Mouse (Mus musculus) liver, embryonic 15.5 days (tissue): ENCODE data around the gene Alg14. TPM values are rescaled to one million over a fixed set of nuclear protein-coding genes. Genes with fewer than 3 reads are reported as not detected.

Experiments
- ATAC-seq: fragments of 200-750 bp; cut with Nextera tagmentation; 2 replicates; pipeline ENCODE4 v1.8.0; 2017; ENCODE audit warnings: moderate number of reproducible peaks, mild to moderate bottlenecking, moderate library complexity; ENCODE audit not compliant: insufficient read depth
- H3K27ac ChIP-seq: fragments of 300-500 bp; sonication (generic); replicated peaks from 2 replicates; pipeline ENCODE4 v1.5.1; 2015; ENCODE audit warnings: mild to moderate bottlenecking, inconsistent platforms
- H3K27me3 ChIP-seq: fragments of 300-500 bp; sonication (generic); 2 replicates; pipeline ENCODE4 v1.6.1; 2015; ENCODE audit warnings: mild to moderate bottlenecking, inconsistent platforms
- H3K36me3 ChIP-seq: fragments of 300-500 bp; sonication (generic); replicated peaks from 2 replicates; pipeline ENCODE4 v1.6.1; 2015; ENCODE audit warnings: moderate library complexity, mild to moderate bottlenecking, inconsistent platforms
- H3K4me1 ChIP-seq: fragments of 300-500 bp; sonication (generic); replicated peaks from 2 replicates; pipeline ENCODE4 v1.6.1; 2015; ENCODE audit warnings: inconsistent platforms
- H3K4me2 ChIP-seq: fragments of 300-500 bp; sonication (generic); 2 replicates; pipeline ENCODE4 v1.6.1; 2015; ENCODE audit warnings: moderate library complexity, mild to moderate bottlenecking, inconsistent platforms
- H3K4me3 ChIP-seq: fragments of 300-500 bp; sonication (generic); replicated peaks from 2 replicates; pipeline ENCODE4 v1.5.1; 2015; ENCODE audit warnings: mild to moderate bottlenecking, inconsistent platforms
- H3K9ac ChIP-seq: fragments of 300-500 bp; sonication (generic); 2 replicates; pipeline ENCODE4 v1.6.1; 2015; ENCODE audit warnings: moderate library complexity, mild to moderate bottlenecking, inconsistent platforms
- H3K9me3 ChIP-seq: fragments of 300-500 bp; sonication (generic); replicated peaks from 2 replicates; pipeline ENCODE4 v1.6.1; 2016; ENCODE audit warnings: inconsistent platforms
- WGBS: fragments of 180-500 bp; shearing (Covaris S2); methylation state at CpG from one replicate; pipeline ENCODE4 v1.1.7; 2015; ENCODE audit warnings: mixed read lengths; ENCODE audit not compliant: insufficient replicate concordance; 5-methylcytosine and 5-hydroxymethylcytosine counted together
- polyA plus RNA-seq: library from polyadenylated mRNA; unstranded; fragments of >200 nt; fragmentation: Nextera tagmentation; extraction: Ambion mirVana; gene quantifications from 2 replicates; pipeline ENCODE4 v1.2.1, GENCODE M21; 2015

The Alg14 gene
- polyA plus RNA-seq, 1 experiment from 2014 or later: 13.5 TPM

DNA sequence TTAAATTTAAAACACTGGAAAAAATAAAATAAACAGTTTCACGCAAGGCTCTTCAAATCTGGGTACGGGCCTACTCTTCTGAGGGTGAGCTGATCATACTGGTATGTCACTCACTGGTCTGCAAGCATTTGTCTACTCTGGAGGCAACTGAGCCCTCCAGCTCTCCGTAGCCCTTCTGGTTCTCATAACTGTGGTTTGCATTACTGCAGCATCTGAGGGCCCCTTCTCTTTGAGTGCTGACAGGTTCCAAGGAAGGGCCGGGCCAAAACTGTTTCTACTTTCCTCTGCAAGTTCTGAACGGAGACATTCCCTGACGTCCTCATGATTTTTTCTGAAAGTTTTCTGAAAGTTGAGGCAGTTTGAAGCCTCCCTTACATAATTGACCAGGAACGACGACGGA lies 115.8 kb downstream of the Alg14 start:
- no peak for ATAC-seq
- no peaks in the 10 kb centered on the region for H3K27me3 ChIP-seq
- WGBS: 70% methylated on average over 9 of the region's 9 CpGs
- no peaks in the 10 kb centered on the region for H3K4me1 ChIP-seq
- no peak overlapping the region for H3K9ac ChIP-seq
- no peak overlapping the region for H3K4me2 ChIP-seq
- H3K9me3 ChIP-seq: no peaks in the 10 kb centered on the region
- H3K36me3 ChIP-seq: no peaks in the 10 kb centered on the region
- no peak overlapping the region for H3K27ac ChIP-seq
- H3K4me3 ChIP-seq: no peak overlapping the region

DNA sequence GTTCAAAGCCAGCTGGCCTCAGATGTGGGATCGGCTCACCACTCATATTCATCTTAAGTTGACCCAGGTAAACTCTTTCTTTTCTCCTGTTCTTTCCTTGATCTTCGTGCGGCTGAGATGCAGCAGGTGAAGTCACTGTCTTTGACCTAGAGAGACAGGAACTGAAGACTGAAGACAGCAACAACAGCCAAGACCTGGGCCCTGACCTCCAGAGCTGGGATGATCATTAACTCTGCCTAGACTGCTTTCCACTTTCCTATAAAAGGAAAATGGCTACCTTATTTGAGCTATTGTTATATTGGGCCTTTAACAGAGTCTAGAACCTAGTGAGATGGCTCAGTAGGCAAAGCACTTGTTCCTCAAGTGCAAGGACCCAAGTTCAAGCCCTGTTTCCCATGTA lies 116.8 kb downstream of the Alg14 start:
- 74% methylated on average over 3 of the region's 3 CpGs for WGBS
- no peak overlapping the region for H3K27ac ChIP-seq
- H3K4me2 ChIP-seq: no peak overlapping the region
- no peak for ATAC-seq
- no peak overlapping the region for H3K4me3 ChIP-seq
- no peaks in the 10 kb centered on the region for H3K36me3 ChIP-seq
- H3K9me3 ChIP-seq: no peaks in the 10 kb centered on the region
- no peak overlapping the region for H3K9ac ChIP-seq
- no peaks in the 10 kb centered on the region for H3K27me3 ChIP-seq
- no peaks in the 10 kb centered on the region for H3K4me1 ChIP-seq

DNA sequence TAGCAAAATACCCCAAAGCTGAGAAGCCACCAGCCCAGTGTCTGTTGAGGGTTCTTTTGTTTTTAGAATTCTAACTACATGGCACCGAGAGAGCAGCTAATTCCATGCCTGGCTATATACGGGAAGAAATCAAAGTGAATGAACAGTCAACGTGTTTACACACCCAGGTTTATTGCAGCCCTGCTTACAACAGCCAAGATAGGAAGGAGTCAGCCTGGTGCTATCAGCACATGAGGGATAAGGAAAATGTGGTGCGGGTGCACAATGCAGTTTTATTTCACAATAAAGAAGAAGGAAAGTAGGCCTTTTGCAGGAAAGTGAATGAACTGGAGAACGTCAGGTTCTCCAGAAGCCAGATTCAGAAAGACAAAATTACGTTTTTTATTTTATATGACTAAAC lies 119.9 kb downstream of the Alg14 start:
- ATAC-seq: no peak
- Histone ChIP-seq H3K4me1 (no peaks in the 10 kb centered on the region), H3K4me2 (no peak overlapping the region), H3K27ac (no peak overlapping the region), H3K4me3 (no peak overlapping the region), H3K27me3 (no peaks in the 10 kb centered on the region), H3K36me3 (no peaks in the 10 kb centered on the region), H3K9me3 (no peaks in the 10 kb centered on the region), H3K9ac (no peak overlapping the region)
- 45% methylated on average over 6 of the region's 6 CpGs for WGBS

Other genes starting within 250 kb of the Alg14 start
- 1.3 and 1.6 TPM in 2 replicates for gene Rwdd3, start 120.1 kb upstream of the Alg14 start, polyA plus RNA-seq
- 14.9 and 15.4 TPM in 2 replicates for gene Tmem56, start 8.7 kb upstream of the Alg14 start, polyA plus RNA-seq
- 97.4 and 98.3 TPM in 2 replicates for gene Cnn3, start 134.7 kb downstream of the Alg14 start, polyA plus RNA-seq
- gene Slc44a3, start 240.6 kb downstream of the Alg14 start, polyA plus RNA-seq: 15.2 and 16.2 TPM in 2 replicates